Mouse (Mus musculus) thymus, adult 2 months (tissue): ENCODE results near the gene Runx3. TPM values are rescaled to one million over a fixed set of nuclear protein-coding genes. Genes with fewer than 3 reads are reported as not detected.
"Not testable (repeated sequence)": the region's sequence is repeated elsewhere in the genome, so short reads cannot be mapped to it uniquely, and the experiment has no call there.

ENCODE experiments used
- DNase-seq: peaks from one replicate; pipeline ENCODE4 v3.0.0; 2021
- H3K27ac ChIP-seq: fragments of 200-500 bp; 2 replicates; pipeline ENCODE4 v1.5.1; 2012; ENCODE audit warnings: low read length, control low read depth; ENCODE audit not compliant: control insufficient read depth, insufficient read depth
- H3K27me3 ChIP-seq: fragments of 200-500 bp; 2 replicates; pipeline ENCODE4 v1.6.1; 2012; ENCODE audit warnings: mild to moderate bottlenecking, low read length, moderate library complexity, mixed read lengths; ENCODE audit not compliant: control insufficient read depth, insufficient read depth
- H3K36me3 ChIP-seq: fragments of 200-500 bp; 2 replicates; pipeline ENCODE4 v1.6.1; 2012; ENCODE audit warnings: mild to moderate bottlenecking, low read length, moderate library complexity; ENCODE audit not compliant: control insufficient read depth, insufficient read depth
- H3K4me1 ChIP-seq: fragments of 200-500 bp; replicated peaks from 2 replicates; pipeline ENCODE4 v1.6.1; 2012; ENCODE audit warnings: low read length; ENCODE audit not compliant: control insufficient read depth, insufficient read depth
- H3K4me3 ChIP-seq: fragments of 200-500 bp; 2 replicates; pipeline ENCODE4 v1.5.1; 2012; ENCODE audit warnings: mild to moderate bottlenecking, low read length, control low read depth, moderate library complexity; ENCODE audit not compliant: control insufficient read depth, insufficient read depth
- CTCF ChIP-seq: fragments of 200-500 bp; IDR thresholded peaks from 2 replicates; pipeline ENCODE4 v1.5.1; 2012; ENCODE audit warnings: mild to moderate bottlenecking, control low read depth, low read length, moderate library complexity, borderline replicate concordance; ENCODE audit not compliant: control insufficient read depth, poor library complexity, insufficient read depth; ENCODE audit errors: extremely low read depth
- POLR2A ChIP-seq: fragments of 200-500 bp; IDR thresholded peaks from 2 replicates; pipeline ENCODE4 v1.6.1; 2012; ENCODE audit warnings: mild to moderate bottlenecking, low read length, control low read depth, moderate library complexity; ENCODE audit not compliant: control insufficient read depth, poor library complexity, insufficient read depth; ENCODE audit errors: extremely low read depth
- WGBS: fragments of 180-500 bp; shearing (Covaris S2); methylation state at CpG from one replicate; pipeline ENCODE4 v1.1.7; 2018; 5-methylcytosine and 5-hydroxymethylcytosine counted together
- polyA plus RNA-seq: library from polyadenylated mRNA; depleted of rRNA; stranded (reverse); fragments of >200 nt; gene quantifications from 2 replicates; pipeline ENCODE4 v1.2.3, GENCODE M21; 2012

Gene Runx3
- polyA plus RNA-seq, 1 experiment, result 24.6 TPM

- H3K27ac ChIP-seq, result no peak overlapping the region
- no peak overlapping the region for H3K4me3 ChIP-seq
- TF ChIP-seq CTCF (no peak), POLR2A (no peak)
- H3K36me3 ChIP-seq, result no peaks in the 10 kb centered on the region
- DNase-seq, result no peak
- H3K4me1 ChIP-seq, result peaks cover 12% of the 10 kb centered on the region
- no peaks in the 10 kb centered on the region for H3K27me3 ChIP-seq
- 49% methylated on average over 4 of the region's 4 CpGs for WGBS
Observed at GRCm38 (mm10) chr4:135181819-135182218, 61.4 kb downstream of the Runx3 start.

- not testable (repeated sequence) for H3K36me3 ChIP-seq, H3K27me3 ChIP-seq, H3K4me3 ChIP-seq, H3K4me1 ChIP-seq, DNase-seq, H3K27ac ChIP-seq
- 93% methylated on average over 6 of the region's 13 CpGs for WGBS
Observed at GRCm38 (mm10) chr4:135184277-135184676, 63.8 kb downstream of the Runx3 start.

GRCm38 (mm10) chr4:135189452-135190008 lies 69.1 kb downstream of the Runx3 start:
- 92% methylated on average over 12 of the region's 12 CpGs for WGBS
- TF ChIP-seq CTCF, result no peak

GRCm38 (mm10) chr4:135190364-135190763 lies 69.9 kb downstream of the Runx3 start:
- no peak overlapping the region for H3K27ac ChIP-seq
- TF ChIP-seq POLR2A (no peak), CTCF (no peak)
- DNase-seq, result no peak
- no peaks in the 10 kb centered on the region for H3K36me3 ChIP-seq
- H3K27me3 ChIP-seq, result no peaks in the 10 kb centered on the region
- no peak overlapping the region for H3K4me3 ChIP-seq
- no peaks in the 10 kb centered on the region for H3K4me1 ChIP-seq
- WGBS, result 100% methylated on average over 1 of the region's 1 CpGs

More at GRCm38 (mm10) chr4:135189452-135190008, 69.1 kb downstream of the Runx3 start:
- Histone ChIP-seq H3K4me1 (no peaks in the 10 kb centered on the region), H3K4me3 (no peak overlapping the region), H3K36me3 (no peaks in the 10 kb centered on the region), H3K27me3 (no peaks in the 10 kb centered on the region), H3K27ac (no peak overlapping the region)
- no peak for DNase-seq

- DNase-seq, result no peak
- TF ChIP-seq CTCF, result no peak
- TF ChIP-seq POLR2A, result no peak
- 90% methylated on average over 1 of the region's 1 CpGs for WGBS
Observed at GRCm38 (mm10) chr4:135191185-135191584, 70.7 kb downstream of the Runx3 start.

GRCm38 (mm10) chr4:135191604-135192003 lies 71.2 kb downstream of the Runx3 start:
- no peaks in the 10 kb centered on the region for H3K36me3 ChIP-seq
- no peak for DNase-seq
- no peaks in the 10 kb centered on the region for H3K4me1 ChIP-seq
- no peak overlapping the region for H3K27ac ChIP-seq
- WGBS, result 50% methylated on average over 11 of the region's 11 CpGs
- TF ChIP-seq POLR2A (no peak), CTCF (no peak)
- no peak overlapping the region for H3K4me3 ChIP-seq
- no peaks in the 10 kb centered on the region for H3K27me3 ChIP-seq

More at GRCm38 (mm10) chr4:135191185-135191584, 70.7 kb downstream of the Runx3 start:
- Histone ChIP-seq H3K27ac (no peak overlapping the region), H3K36me3 (no peaks in the 10 kb centered on the region), H3K4me3 (no peak overlapping the region), H3K4me1 (no peaks in the 10 kb centered on the region), H3K27me3 (no peaks in the 10 kb centered on the region)

GRCm38 (mm10) chr4:135192841-135193240 lies 72.4 kb downstream of the Runx3 start:
- Histone ChIP-seq H3K27me3 (no peaks in the 10 kb centered on the region), H3K36me3 (no peaks in the 10 kb centered on the region), H3K27ac (no peak overlapping the region), H3K4me3 (no peak overlapping the region), H3K4me1 (peaks cover 8% of the 10 kb centered on the region)
- 52% methylated on average over 5 of the region's 5 CpGs for WGBS
- no peak for DNase-seq
- TF ChIP-seq POLR2A (no peak), CTCF (no peak)
